Mouse (Mus musculus): ENCODE data around the gene Pdcd10. TPM values are rescaled to one million over a fixed set of nuclear protein-coding genes. Genes with fewer than 3 reads are reported as not detected.

Pdcd10 gene
- 147 and 150 TPM in 2 replicates for polyA plus RNA-seq (2015; fragmentation: Nextera tagmentation; extraction: Ambion mirVana)

DNA sequence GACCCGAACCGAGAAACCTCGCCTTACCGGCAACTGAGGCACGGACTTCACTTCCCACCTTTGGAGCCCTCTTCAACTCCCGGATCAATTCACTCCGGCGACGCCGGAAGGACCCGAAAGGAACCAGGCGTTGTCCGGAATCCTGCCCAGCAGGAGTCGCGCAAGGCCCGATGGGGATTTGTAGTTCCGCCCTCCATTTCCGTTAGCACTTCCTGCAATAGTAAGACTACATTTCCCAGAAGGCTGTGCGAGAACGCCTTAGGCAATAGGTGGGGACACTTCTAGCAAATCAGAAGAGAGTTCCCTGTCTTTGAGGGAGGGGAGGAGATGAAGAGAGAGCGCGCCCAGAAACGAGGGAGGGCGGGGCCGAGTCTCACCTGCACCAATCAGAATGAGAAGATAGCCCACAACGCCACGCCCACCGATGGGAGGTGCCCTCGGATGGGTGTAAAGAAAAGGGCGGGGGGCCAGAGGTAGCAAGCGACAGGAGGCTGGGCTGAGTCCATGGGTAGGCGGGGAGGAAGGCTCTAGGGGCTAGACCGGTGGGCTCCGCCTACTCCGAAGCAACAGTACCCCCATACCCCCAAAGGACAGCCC lies at the start of gene Pdcd10:
Gene Pdcd10, minus strand, starts transcription at position 162 of the 597 bp plus-strand sequence.
- DNase-seq (ENCODE audit: low spot score), result peak; percentile 100

- no peak for DNase-seq (ENCODE audit: low spot score)
These were observed 28.2 kb upstream of the Pdcd10 start for GRCm38 (mm10) chr3:75584898-75585297.

GRCm38 (mm10) chr3:75583293-75583692 lies 26.6 kb upstream of the Pdcd10 start:
- no peak for DNase-seq (ENCODE audit: low spot score)

- peak; percentile 59 for DNase-seq (ENCODE audit: low spot score)
These were observed 22.7 kb upstream of the Pdcd10 start for GRCm38 (mm10) chr3:75579352-75579751.

DNA sequence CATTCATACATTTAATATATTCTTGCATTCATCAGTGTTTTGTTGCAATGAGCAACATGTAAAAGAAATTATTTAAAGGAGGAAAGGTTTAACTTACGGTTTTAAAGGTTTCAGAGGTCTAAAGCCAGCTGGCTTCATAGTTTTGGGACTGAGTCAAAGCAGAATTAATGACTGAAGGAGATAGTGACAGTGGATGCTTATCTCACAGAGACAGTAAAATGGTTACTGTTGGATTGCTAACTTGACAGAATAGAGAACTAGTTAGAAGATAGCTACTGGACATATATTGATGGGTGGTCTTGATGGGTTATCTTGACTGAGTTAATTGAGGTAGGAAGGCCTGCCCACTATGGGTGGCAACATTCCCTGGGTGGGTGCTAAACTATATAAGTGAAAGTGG lies 18.9 kb upstream of the Pdcd10 start:
- no peak for DNase-seq (ENCODE audit: low spot score)

DNA sequence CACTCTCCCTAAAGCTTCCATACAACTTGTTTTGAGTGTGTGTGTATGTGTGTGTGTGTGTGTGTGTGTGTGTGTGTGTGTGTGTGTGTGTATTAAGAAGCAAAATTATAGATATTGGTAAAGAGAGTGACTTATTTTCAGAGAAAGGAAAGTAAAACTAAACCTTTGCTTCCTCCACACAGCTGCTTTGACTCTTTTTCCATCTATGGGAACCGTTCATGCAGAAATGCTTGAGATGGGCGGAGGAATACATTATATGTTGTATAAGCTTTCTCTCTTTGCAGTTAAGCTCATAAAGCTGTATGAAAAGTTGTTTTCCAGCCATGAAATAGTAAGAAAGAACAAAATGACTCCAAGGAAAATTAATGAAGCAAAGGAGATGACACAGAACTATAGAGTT lies 17.4 kb upstream of the Pdcd10 start:
- DNase-seq (ENCODE audit: low spot score), result no peak

- DNase-seq (ENCODE audit: low spot score), result peak; percentile 93
These were observed 636 bp upstream of the Pdcd10 start, which contains the start of gene Serpini1 for GRCm38 (mm10) chr3:75557292-75557691. Gene Serpini1 (plus strand): TSS chr3:75557547.

- DNase-seq (ENCODE audit: low spot score), result peak; percentile 62
These were observed 448 bp downstream of the Pdcd10 start for GRCm38 (mm10) chr3:75556121-75556694.

- DNase-seq (ENCODE audit: low spot score), result no peak
These were observed 5.4 kb downstream of the Pdcd10 start for GRCm38 (mm10) chr3:75551248-75551647.

- DNase-seq (ENCODE audit: low spot score), result no peak
These were observed 12.4 kb downstream of the Pdcd10 start for GRCm38 (mm10) chr3:75544287-75544686.

DNA sequence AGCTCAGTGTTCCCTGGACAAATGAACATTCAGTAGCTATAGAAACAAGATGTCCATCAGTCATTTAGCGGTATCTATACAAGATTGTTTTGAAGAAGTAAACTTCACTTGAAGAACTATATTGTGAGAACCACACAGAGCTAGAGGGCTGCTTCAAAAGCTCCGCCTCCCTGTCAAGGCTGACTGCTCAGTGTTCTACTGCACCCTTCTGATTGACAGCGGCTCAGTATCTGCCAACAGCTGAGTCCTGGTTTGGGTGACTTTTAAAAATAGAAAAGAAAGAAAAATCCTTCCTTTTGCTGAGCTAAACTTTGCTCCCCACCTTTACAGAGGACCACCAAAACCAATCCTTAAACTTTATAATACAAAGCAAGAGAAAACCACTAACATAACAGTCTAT lies 13.8 kb downstream of the Pdcd10 start:
- DNase-seq (ENCODE audit: low spot score), result no peak

GRCm38 (mm10) chr3:75541259-75541658 lies 15.4 kb downstream of the Pdcd10 start:
- DNase-seq (ENCODE audit: low spot score), result no peak

- no peak for DNase-seq (ENCODE audit: low spot score)
These were observed 22.4 kb downstream of the Pdcd10 start for GRCm38 (mm10) chr3:75534045-75534834.

GRCm38 (mm10) chr3:75531074-75531473 lies 25.6 kb downstream of the Pdcd10 start:
- DNase-seq (ENCODE audit: low spot score), result no peak

DNA sequence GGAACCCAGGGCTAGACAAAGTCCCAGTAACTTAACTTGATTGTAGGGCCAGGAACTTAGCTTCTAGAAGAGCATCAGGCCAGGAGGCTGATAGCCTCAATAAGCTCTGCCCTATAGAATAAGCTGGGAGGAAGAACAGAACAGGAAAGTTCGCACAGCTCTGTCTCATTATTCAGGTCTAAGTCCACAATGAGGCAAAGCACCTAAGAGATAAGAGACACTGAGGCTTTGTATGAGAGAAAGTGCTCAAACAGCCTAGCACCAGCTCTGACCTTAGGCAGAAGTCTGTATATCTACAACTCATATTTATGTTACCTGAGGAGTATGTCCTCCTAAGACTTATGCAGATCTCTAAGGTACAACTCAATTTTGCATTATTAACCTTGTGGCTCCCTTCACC lies 34.1 kb downstream of the Pdcd10 start:
- DNase-seq (ENCODE audit: low spot score), result no peak

DNA sequence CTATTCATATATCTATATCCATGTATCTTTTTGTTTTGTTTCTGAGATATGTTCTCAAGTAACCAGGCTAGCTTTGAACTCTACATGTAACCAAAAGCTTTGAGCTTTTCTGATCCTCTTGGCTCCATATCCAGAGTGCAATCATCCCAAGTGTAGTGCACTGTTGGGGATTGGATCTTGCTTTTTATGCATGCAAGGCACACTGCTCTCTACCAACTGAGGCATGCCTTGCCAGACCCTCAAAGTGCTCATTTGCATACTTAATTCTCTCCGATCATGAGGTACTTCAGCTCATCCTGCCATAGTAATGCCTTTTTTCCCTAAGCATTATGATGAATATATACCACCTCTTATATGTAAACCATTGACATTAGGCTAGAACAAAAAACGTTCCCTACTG lies 35.3 kb downstream of the Pdcd10 start:
- DNase-seq (ENCODE audit: low spot score), result no peak

DNA sequence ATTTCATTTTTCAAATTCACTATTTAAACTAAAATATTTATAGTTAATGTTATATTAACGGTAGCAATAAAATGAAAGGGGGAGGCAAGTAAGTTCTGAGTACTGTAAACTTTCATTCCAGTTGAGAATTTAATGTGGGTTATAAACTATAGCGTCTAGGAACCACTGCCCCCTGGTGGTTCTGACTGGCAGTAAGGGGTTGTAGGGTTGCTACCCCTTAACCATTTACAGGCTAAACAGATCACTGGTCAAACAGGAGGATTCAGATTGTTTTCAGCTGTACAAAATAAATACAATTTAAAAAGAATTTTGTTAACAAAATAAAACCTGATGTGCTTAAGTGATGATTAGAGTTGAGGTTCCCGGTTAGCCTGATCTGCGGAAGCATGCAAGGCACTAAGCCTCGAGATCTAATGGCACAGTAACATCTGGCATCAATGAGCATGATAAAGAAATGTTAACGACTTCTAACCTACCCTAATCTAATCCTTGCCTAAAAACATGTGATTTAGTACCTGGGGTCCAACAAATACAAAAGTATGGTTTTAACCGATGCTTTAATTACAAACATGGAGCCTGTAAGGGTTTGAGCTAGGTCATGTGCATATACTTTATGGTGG lies 38.9 kb downstream of the Pdcd10 start:
- peak; percentile 58 for DNase-seq (ENCODE audit: low spot score)

GRCm38 (mm10) chr3:75498961-75499960 lies 57.4 kb downstream of the Pdcd10 start:
- peak; percentile 6 for DNase-seq (ENCODE audit: low spot score)

DNA sequence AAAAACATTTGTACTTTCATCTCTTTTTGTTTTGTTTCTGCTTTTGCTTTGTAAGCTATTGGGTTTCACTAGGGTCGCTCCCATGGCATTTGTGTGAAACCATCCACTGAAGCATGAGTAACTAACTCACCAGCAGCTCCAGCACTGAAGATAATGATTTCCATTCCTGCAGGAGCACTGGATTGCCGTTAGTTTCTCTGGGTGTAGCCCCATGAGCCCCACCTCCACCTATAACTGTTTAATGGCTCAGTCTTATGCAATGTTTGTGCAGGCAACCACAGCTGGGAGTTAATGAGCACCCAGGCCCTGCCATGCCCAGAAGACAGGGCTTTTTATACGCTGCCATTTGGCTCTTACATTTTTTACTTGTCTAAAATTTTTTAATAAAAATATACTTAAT lies 63.7 kb downstream of the Pdcd10 start:
- no peak for DNase-seq (ENCODE audit: low spot score)

- DNase-seq (ENCODE audit: low spot score), result no peak
These were observed 74.6 kb downstream of the Pdcd10 start, which contains the start of gene Wdr49 for GRCm38 (mm10) chr3:75482056-75482455. Gene Wdr49 (minus strand): TSS chr3:75482156.

DNA sequence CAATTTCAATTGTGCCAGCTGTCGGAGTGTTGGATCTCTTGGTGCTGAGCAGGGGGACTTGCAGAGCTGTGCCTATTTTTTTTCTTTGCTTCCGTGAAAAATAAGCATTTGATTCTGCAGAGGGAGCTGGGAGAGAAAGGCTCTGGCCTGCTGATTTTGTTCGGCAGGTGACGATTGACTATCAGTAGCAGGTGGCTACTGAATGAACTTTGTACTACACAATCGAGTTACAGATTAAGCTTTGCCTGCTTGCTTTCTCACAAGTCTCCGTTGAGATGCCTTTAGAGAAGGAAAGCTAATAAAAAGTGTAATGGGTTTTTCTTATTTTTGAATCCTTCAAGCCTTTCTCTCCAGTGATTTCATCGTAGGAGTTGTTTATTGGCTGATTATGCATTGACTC lies 81.5 kb downstream of the Pdcd10 start:
- DNase-seq (ENCODE audit: low spot score), result no peak
